Mouse (Mus musculus) inflammation-experienced regulatory T-cells, adult 6 months (primary cell): ENCODE data around the gene Hoxb9. TPM values are rescaled to one million over a fixed set of nuclear protein-coding genes. Genes with fewer than 3 reads are reported as not detected.

Experiments used
- ATAC-seq: one replicate; pipeline ENCODE4 v1.8.0; 2017
- polyA plus RNA-seq, 3 experiments: library from polyadenylated mRNA; unstranded; fragments of 100-300 nt; shearing (Covaris generic); gene quantifications; one replicate each; pipeline ENCODE4 v1.2.1; 2017

Hoxb9 gene
- polyA plus RNA-seq, 3 experiments from 2014 or later: not detected

DNA sequence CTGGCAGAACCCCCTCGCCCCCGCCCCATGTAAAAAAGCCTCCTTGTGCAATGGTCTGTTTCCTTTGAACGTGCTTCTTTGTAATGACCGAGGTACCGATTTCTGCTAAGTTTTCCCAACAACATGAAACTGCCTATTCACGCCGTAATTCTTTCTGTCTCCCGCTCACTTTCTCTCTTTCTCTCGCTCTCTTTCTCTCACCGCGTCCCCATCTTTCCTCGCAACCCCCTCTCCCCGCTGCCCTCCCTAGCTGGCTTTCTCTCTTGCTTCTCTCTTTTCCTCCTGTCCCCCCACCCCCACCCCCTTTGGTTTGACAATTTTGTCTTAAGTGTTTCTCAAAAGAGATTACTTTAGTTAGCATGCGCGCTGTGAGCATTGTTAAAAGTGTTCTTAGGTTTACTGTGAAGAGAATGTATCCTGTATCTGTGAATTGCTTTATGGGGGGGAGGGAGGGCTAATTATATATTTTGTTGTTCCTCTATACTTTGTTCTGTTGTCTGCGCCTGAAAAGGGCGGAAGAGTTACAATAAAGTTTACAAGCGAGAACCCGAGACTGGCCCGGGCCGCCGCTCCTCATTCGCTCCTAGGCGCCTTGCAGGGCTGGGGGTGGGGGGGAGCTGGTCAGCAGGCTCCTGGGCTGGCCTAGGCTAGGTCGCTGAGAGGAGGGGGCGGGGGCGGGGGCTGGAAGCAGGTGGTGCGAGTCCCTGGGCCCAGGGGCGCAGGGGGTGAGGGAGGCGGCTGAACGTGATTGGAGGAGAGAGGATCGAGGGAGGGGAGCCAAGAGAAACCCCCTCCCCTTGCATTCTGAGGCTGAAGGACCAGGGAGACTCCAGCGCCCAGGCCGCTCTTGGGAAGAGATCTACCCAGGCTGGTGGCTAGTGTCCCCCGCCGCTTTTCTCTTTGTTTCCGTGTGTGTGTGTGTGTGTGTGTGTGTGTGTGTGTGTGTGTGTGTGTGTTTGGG is 13.8 kb downstream of the Hoxb9 start:
- peak; percentile 24 for ATAC-seq

DNA sequence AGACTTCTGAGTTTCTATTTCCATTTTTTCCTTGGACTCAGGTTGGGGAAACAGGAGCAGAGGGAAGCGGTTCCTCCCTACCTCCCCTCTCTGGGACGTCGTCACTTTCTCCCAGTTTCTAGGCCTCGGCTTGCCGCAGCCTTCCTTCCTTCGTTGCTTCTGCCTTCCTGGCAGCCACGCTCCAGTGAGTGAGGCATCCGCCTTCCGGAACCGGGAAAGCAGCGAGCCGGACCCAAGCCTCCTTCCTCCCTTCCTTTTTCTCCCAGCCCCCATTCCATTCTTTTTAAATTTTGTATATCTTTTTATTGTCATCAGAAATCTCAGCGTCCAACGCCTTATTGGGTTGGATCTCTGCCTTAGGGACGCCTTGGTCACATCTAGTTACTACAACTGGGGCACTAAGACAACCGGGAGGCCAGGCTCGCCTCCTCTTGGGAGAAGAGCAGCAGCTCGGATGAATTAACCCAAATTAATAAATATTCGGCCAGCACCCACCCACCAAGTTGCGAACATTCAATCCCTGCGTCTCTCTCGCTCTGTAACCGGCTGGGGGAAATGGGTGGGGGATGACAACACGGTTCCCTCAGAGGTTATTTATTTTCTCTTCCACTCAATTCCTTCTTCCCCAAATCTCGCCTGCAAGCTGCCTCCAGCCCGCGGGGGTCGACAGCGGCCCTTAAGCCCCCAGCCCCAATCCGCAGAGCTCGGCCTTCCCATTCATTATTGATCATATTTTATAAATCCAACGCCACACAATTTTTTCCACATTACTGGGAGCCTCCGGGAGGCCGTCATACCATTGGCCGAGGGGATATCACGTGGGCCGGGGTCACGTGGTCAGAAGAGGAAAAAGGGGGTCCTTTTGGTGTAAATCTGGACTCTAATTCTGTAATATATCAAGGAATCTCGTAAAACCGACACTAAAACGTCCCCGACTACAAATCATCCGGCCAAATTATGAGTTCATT is 14.8 kb downstream of the Hoxb9 start, which contains the start of gene Hoxb7:
Gene Hoxb7, plus strand, starts transcription at position 853 of the 968 bp plus-strand sequence.
- ATAC-seq: no peak

DNA sequence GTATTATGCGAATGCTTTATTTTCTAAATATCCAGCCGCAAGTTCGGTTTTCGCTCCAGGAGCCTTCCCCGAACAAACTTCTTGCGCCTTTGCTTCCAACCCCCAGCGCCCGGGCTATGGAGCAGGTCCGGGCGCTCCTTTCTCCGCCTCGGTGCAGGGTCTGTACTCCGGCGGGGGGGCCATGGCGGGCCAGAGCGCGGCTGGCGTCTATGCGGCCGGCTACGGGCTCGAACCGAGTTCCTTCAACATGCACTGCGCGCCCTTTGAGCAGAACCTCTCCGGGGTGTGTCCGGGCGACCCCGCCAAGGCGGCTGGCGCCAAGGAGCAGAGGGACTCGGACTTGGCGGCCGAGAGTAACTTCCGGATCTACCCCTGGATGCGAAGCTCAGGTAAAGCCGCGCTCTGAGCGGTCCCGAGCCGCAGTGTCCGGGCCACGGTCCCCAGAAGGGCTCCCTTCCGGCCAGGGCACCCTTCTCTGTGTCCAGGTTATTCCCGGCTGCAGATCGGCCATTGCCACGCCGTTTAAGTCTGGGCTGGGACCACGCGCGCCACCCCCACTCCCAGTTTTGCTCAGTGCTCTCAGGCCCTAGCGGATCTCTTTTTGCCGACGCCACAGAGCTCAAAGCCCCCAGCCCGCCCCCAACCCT is 15.6 kb downstream of the Hoxb9 start:
- peak; percentile 24 for ATAC-seq

DNA sequence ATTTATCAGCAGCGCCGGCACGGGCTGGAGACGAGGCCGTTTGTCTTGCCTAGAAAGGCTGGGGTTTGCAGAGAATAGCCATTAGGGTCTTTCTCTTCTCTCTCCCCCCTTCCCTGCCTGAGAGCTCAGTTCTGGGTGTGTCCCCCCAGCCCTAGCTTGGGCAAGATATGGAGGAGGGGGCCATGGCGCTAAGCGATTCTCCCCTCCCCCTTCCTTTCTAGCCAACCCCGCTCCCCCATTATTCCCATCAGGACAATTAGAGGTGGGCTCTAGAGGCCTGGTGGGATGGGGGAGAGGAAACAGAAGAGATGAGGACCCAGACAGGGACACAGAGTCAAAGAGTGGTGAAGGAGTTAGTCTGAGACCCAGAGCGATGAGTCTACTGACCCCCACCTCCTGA is 16.2 kb downstream of the Hoxb9 start:
- no peak for ATAC-seq

DNA sequence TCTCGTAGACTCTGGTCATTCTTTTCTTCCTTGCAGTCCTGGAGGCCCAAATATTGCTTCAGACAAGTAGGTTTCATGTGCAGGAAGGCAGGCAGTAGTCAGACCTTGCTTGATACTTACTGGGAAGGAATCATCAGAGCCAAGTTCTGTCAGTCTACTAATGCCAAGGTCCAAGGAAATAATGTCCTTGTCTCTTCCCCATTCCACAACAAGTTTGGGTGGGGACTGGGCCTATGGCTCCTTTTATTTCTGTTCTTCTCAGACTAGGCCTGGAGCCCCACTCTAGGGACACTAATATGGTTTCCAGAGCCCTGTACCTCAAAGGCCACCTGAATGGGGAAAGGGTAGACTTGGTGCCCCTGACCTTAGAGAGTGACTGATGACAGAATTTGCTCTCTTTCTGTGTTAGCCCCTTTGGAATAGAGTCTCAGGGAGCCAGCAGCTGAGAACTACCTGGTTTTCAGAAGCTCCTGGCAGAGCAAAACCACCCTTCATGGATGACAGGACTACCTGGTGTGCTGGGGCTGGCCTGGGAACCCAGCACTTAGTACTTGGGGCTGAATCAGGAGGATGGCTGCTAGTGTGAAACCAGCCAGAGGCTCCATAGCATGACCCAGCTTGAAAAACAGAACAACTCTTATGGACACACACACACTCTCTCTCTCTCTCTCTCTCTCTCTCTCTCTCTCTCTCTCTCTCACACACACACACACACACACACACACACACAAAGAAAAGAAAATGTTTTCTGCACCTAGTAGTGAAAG is 17.4 kb downstream of the Hoxb9 start:
- ATAC-seq: no peak

DNA sequence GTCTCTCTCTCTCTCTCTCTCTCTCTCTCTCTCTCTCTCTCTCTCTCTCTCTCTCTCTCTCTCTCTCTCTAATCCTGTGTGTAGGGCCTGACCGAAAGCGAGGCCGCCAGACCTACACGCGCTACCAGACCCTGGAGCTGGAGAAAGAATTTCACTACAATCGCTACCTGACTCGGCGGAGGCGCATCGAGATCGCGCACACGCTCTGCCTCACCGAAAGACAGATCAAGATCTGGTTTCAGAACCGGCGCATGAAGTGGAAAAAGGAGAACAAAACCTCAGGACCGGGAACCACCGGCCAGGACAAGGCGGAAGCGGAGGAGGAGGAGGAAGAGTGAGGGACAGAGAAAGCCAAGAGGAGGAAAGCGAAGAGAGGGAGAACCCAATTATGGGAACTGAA is 18.0 kb downstream of the Hoxb9 start:
- no peak for ATAC-seq

DNA sequence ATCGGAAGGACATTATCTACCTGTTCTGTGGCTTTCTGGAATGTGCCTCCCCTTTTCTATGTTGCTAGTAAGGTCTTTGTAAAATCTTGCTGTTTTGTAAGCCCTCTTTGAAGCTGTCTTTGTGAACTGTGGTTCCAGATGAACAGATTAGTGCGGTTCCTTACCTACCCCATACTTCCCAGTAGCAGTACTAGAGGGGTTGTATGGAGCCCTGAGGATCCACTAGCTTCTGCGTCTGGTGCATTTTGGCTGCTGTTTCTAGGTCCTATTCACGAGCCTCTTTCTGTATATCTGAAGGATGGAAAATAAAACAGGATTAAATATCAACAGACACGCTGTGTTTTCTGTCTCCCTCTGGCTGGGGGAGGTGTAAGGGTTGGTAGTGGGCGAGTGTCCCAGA is 18.6 kb downstream of the Hoxb9 start:
- no peak for ATAC-seq

DNA sequence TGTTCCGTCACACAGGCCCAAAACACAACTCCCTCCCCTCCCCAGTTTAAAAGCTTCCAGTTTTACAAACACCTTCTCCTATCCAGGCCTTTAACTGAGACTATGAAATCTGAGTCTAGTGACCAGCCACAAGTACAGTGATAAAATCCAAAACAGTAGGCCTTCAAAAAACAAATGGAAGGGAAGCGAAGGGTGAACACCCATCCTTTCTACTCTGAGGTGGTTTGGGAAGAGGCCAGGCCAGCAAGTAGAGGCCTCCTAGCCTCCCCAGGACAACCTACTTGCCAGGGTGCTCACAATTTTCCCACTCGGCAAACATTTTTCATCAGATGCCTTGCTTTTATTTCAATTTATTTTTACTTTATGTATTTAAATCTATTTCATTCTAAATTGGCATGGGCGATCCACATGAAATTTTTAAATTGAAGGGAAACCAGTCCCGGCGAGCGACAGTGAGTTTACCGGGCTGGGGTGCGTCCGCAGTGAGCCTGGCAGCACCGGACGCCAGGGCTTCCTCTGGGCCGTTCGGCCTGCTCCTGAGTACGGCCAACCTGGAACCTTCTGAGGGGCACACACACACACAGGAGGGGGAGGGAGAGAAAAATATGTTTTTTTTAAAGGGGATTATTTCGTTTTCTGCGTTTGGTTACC is 19.6 kb downstream of the Hoxb9 start:
- ATAC-seq: no peak

DNA sequence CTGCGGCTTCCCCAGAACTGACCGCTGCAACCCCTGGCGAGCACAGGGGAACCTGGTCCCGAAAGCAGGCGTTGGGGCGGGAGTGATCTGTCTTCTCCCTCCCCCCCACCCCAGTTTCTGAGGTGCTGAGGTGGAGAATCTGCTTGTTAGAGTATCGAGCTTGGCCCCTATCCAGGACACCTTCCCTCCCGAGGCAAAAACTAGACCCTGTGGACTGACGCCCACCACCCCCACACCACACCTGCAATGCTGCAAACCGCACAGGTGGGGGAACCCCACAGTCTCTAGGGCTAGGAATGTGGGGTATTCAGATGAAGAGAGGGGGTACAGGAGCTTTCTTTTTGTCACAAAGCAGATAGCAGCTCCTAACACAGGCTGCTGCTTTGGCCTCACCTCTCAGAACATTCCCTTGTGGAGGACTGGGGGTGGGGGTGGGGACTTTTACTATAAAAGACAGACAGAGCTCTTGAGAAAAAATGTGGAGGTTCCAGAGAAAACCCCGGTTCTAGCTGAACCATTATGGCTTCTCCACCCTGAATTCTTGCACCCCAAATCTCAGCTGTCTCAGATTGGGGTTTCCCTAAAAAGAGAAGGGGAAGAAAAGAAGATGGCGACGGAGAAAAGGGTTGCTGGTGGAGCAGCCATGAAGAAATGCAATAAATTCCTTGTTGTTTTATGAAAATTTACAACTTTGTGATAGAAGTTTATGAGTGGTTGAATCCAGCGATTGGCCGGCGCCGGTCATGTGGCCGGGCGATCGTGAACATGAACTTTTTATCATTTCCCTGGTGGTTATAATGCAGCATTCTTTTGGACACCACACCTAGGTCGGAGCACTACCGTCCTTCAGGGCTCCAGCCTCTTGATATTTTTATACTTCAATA is 20.7 kb downstream of the Hoxb9 start, which contains the start of gene Hoxb6:
Gene Hoxb6, plus strand, starts transcription at position 796 of the 884 bp plus-strand sequence.
- no peak for ATAC-seq

DNA sequence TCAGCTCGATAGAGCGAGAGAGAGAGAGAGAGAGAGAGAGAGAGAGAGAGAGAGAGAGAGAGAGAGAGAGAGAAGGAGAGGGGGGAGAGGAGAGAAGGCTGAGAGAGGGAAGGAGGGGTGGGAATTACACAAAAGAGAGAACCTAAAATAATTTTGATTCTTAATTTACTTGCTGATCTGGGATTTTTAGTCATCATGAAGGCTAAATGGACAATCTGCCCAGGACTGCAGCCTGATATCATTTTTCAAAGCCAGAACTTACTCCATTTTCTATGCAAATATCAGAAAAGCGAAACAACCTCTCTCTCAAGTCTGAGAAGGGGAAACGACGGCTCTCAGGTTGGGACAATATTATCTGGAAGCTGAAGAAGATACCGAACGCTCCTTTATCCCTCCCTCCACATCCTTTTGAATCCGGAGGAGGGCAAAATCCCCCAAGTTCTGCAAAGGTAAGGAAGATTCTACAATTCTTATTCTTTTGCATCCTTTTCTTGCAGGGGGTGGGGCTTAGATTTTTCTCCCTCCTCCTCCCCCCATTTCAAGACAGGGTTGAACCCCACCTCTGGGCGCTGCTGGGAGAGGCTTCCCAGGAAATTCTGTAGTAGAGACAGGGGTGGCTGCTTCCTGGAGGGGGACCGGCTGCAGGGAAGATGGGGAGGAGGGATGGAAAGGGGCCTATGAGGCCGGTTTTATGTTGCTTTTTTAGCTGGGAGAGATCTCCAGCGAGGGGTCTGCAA is 21.5 kb downstream of the Hoxb9 start:
- no peak for ATAC-seq

DNA sequence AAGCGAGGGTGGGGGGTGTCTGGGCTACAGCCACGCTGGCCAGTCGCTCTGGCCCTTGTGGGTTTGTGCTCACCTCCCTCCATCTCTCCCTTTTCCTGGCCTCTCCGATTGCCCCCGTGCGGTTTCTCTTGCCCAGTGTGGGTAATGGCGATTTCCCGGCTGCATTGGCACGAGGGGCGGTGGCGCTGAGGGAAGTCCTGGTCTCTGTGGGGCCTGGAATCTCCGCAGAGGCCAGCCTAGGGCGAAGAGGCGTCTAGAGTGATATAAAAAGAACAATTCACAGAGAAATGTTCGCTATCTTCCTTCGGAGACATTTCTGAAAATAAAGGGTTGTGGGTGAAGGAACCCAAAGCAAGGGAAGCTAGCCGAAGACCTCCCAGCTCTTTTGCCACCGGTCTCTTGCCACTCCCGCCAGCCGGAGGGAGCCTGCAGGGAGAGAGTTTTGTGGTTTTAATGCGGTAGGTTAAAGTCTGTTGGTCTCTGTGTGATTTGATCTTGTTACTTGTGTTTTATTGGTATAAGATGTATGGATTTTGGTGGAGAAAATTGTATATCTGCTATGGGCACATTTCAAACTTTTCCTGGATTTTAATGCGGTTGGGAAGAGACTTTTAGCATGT is 22.2 kb downstream of the Hoxb9 start:
- ATAC-seq: no peak

DNA sequence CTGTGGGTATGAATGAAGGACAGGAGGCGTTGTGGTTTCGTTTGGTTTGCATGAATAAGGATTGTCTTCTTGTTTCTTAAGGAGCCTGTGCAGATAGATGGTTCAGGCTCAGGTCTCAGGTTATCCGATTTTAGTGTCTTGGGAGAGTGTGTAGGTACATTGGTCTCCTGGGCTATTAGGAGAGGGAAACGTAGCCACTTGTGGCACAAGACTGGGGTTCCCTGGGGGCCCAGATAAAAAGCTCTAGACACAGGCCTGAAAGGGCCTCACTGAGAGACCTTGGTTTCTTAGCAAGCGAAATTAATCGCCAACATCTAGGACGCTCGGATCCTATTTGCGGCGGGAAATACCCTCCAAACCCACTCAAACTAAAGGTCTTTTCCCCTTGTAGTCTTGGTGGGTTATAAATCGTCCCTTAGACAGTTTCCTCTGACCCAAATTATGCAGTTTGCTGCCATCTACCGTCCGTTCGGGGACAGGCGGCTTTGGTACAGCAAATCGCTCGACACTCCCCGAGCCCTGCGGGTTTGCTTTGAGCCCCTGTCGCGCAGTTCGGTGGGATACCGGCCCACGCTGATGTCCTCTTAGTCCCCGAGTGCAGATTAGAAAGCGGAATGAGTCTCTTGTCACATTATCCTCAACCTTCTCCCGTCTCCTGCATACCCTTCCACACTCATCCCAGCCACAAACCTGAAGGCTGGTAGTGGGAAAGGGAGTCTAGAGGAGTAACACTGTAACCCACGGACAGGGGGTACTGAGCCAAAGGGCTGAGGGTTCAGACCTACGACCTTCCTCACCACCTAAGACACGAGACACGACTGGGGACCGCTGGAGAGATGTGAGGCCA is 23.2 kb downstream of the Hoxb9 start:
- peak; percentile 76 for ATAC-seq

DNA sequence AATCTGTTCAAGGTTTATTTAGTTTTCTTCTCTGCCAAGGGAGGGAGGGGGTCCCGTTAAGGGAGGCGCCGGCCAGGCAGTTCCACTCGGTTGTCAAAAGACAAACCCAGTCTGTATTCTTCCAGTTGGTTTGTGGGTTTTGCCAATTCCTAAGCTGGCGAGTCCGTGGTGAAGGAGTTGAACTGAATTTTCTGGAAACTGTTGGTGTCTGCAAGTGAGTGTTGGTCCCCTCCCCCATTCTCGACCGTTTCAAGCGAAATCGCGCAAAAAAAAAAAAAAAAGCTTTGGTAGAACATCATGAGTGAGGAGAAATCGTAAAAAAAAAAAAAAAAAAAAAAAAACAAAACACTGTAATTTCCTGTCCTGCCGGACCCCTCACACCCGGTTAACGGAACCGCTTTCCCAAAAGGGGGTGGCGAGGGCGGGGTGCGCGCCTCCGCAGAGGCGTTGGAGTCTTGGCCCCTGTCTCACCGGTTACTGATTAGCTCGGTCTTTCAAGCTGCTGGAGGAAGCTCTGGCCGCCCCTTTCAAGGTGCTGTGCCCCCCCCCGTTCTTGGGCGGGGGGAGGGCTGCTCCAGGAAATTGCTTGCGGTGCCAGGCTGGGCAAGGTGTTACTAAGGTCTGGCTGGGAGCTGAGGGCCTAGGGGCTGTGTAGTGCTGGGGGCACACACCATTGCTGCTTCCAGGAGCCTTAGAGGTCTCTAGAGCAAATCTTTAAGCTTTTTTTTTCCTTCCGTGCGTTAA is 24.0 kb downstream of the Hoxb9 start:
- ATAC-seq: no peak

DNA sequence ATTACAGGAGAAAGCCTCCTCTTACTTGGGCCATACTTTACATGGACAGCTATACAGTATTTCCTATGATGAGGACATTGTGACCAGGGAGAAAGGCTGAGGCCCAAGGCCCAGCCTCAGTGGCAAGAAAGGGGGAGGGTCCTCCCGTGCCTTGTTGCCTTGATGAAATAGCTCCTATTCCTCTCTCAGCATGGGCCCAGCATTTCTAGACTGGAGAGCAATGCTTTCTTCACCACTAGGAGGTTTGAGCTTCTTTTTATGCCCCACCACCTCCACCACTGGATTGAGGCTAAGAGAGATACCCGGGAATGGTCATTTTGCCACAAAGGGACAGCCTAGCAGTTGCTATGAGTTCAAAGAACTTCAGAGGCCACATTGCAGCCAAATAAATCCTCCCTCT is 25.7 kb downstream of the Hoxb9 start:
- no peak for ATAC-seq

DNA sequence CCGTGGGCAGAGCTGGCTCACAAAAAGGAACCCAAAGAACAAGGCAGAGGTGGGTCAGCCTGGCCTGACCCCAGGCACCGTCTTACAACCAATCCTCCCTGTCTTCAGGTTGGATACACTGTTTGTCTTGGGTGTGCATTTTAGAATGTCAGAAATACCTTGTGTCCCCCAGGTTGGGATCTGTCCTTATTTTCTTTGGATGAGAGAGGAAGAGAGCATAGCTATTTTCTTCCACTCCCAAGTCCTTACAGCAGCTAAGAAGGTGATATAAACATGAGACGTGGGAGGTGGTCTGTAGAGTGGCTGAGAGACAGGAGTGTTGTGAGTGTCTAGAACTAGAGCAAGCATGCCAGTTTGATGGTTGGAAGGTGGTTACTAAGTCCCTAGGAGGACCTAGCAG is 26.2 kb downstream of the Hoxb9 start:
- ATAC-seq: no peak

DNA sequence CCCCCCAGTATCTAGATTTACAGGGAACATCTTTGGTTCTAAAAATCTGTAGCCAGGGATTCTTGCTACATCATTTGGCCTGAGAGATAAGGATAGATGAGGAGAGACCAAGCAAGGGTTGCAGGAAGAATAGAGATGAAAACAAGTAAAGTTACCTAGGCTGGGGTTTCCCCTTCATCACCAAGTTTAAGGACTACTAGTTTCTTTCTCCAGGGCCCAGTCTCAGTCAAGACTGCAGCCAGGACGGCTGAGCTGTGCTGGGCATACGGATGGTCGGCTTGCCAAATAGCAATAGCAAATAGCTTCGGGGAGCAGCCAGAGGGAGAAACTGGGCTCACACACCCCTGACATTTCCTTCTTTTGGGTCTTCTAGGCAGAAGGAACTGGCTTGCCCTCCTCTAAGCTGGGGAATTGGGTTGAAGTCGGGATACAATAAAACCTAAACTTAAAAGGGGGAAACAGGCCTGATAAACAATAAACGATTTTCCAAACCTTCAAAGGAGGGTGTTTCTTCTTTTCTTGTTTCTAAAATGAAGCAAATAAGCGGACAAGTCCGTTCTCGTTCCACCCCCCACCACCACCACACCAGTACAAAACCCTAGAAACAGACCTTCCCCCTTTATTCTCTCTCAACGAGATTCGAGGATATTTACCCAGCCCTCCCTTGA is 26.8 kb downstream of the Hoxb9 start:
- no peak for ATAC-seq
